Mouse (Mus musculus) G1E (cell line): ENCODE measurements at regions not wholly inside any gene's neighbourhood (a gene's known extent, or its start where the extent isn't known, plus 50 kb on each side); places are given as distances from the start of the nearest gene placed in this dataset.

Experiments used
- CTCF ChIP-seq: IDR thresholded peaks from 2 replicates; pipeline ENCODE4 v1.5.1; 2012; ENCODE audit warnings: low read depth, low read length, inconsistent platforms, mixed read lengths
- GATA1 ChIP-seq: IDR thresholded peaks from 2 replicates; pipeline ENCODE4 v1.6.1; 2012; ENCODE audit warnings: borderline replicate concordance, low read length, inconsistent platforms, mixed read lengths

DNA sequence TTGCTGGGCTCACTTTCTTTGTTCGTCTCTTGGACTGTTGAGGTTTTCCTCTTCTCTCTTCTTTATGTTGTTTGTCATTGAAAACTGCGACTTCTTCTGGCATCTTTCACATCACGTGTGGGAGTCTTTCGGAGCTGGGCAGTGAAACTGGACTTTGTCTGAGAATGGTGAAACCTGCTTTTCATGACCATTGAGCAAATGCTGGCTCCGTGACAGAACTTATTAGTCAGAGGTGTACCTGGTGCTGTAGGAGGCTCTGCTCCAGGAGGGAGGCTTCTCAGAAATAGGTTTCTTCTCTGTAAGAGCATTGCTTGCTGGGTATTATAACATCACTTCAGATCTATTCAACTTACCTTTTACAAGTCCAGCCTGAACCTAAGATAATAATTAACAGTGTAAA is 122.4 kb downstream of the Amer2 start:
- no peak for TF ChIP-seq CTCF
- TF ChIP-seq GATA1 = no peak
